Mouse (Mus musculus) neutrophil, adult 5-6 weeks (primary cell): Measurements from ENCODE around the gene Tbk1. TPM values are rescaled to one million over a fixed set of nuclear protein-coding genes. Genes with fewer than 3 reads are reported as not detected.

Experiments used
- ATAC-seq: fragments of 151-379, 151-347 bp; 2 replicates; pipeline ENCODE4 v1.8.0; 2017; ENCODE audit warnings: mild to moderate bottlenecking, moderate TSS enrichment; ENCODE audit not compliant: insufficient number of reproducible peaks, poor library complexity, low FRiP score, severe bottlenecking; ENCODE audit errors: extremely low read depth
- total RNA-seq: library from RNA; stranded (forward); fragments of 200-1000 nt; gene quantifications from 2 replicates; pipeline ENCODE4 v1.2.3, GENCODE M21; 2017

The Tbk1 gene
- total RNA-seq, 1 experiment from 2014 or later: 134 TPM

DNA sequence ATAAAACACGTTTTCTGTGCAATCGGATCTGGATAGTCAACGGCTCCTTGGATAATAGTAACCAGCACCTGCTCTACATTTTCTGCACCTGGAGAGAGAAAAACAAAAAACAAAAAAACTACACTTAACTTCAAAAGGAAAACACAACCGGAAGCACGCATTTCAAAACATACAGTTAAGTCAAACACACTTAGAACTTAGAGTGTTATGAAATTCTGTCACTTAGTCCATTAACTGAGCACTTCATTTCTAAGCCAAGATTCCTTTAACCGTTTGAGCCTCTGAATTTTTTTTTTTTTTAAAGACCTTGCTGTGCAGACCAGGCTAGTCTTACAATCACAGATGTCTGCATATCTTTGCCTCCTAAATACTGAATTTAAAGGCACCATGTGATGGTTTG lies 14.7 kb upstream of the Tbk1 start:
- ATAC-seq: no peak

DNA sequence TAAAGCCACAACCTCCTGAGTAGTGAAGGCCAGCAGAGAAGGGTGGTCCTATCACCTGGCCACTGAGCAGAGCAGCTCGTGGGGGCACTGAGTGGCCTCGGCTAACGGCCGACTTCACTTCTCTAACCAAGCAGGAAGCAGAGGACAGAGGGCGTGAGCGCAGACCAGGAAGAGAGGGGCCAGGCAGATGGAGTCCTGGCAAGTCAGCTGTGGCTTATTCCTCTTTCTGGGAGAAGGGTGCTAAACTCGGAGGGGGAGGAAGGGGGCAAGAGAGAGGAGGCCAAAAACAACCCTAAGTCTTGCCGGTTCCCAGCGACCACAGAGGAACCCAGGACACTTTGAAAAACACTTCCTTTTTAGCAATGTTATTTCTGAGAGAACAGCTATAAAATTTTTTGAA lies 10.0 kb upstream of the Tbk1 start:
- no peak for ATAC-seq

DNA sequence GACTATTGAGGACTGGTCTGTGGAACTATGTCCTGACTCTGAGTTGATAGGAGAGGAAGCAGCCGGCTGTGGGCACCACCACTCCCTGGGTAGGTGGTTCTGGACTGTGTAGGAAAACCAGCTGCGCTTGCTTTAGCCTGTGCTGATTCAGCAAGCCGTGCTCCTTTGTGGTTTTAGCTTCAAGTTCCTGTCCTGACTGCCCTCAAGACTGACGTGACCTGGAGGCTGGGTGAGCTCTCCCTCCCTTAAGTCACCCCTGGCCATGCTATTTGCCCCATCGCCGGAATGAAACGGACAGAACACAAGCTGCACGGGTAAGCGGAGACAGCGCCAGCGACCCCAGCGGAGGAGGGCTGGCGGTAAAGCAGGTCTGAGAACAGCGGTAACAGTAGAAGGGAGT lies 4.5 kb upstream of the Tbk1 start:
- 0 out of 2 replicates have a peak, but pooled peaks have one; percentile 21 for ATAC-seq

DNA sequence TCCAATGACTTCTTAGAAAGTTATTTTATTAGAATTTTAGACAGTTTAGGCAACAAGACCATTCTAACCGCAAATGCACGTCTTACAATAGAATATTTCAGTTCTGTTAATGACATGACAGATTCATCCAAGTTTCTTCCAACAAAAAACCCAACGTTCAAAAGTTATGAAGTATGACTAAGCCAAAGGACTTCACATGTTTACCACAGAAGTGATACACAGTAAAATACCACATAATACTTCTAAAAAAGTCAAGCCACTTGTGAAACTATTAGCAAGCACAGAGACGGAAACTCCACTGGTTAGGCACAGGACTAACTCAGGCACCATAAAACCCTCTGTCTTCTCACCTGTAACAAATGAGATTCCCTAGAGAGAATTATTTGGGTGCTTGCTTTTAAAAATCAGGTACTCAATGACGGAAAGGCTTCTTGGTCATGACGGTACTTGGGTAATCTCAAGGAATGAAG lies 819 bp upstream of the Tbk1 start:
- no peak for ATAC-seq

DNA sequence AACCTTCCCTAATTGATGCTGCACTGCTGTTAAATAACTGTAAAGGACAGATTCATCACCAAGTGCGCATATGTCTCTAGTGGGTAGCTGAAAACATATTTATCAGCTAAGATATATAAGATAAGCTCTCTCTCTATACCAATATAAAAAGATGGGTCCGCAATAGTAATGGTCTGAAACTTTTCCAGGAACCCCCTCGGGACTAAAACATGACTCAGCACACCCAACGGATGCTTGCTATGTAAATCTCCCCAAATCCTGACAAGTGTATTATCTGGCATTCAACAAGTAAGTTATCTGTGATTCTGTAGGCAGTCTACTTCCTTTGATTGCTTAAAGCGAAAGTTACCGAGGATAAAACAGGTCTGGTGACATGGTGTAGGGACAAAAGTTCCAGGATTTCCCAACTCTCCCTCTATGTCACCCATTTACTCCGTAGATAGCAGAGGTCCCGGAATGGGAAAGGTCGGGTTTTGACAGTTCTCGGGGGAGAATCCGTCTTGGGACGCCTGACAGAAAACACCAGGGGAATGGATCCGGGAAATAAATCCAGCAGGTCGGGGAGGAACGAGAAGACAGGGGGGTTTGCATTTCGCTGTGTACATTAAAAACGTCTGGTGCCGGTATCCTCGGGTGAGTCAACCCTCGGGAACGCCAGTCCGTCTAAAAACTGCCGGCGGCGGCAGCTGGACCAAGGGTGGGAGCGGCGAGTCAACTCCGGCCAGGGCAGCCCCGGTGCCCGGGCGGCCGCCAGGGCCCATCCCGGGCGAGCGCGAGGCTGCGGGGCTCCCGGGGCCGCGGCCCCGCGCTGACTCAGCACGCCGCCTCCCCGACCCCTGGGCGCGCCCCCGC lies 570 bp downstream of the Tbk1 start:
- no peak for ATAC-seq

DNA sequence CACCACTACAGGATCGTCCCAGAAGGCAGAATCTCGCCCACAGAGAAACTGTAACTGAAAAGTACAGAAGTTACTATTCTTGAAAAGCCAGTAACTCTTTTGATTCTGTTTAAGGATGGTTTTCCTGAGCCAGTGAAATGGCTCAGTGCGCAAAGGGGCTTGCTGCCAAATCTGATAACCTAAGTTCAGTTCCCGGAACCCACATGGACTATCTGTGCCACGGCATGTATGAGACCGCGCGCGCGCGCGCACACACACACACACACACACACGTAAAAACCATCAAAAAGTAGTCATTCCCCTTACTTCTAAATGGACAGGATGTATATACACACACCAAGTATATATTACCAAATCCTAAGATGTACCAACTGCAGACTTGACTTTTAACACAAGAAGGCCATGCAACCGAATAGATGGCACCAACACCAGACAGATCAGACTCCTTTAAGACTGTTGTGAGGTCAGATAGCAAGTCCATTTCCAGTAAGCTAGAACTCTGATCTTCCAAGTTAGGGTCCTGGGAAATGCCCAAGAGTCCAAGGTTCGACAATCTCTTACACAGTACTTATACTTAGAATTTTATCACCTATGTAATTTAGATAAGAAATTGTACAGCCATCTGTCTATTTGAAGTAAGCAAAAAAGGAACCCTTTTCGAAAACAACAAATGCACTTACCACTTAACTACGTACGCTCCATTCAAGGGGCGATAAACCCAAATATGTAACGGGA lies 1.4 kb downstream of the Tbk1 start:
- no peak for ATAC-seq

DNA sequence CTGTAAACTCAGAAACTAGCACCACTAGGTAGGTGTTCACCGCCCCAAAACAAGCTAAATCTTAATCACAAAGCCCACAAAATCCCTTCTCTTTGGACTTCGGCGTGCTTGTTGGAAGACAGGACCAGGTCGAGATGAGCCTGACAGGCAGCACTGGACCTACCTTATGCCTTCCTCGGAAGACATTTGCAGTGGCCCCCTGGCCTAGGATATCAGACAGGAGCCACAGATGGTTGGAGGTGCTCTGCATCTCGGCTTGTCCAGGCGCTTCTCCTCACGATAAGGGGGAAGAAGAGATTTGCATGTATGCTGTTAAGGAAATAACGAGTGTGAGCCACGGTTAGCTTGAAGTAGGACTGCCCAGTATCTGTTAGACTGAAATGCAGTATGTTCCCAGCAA lies 2.6 kb downstream of the Tbk1 start:
- no peak for ATAC-seq

DNA sequence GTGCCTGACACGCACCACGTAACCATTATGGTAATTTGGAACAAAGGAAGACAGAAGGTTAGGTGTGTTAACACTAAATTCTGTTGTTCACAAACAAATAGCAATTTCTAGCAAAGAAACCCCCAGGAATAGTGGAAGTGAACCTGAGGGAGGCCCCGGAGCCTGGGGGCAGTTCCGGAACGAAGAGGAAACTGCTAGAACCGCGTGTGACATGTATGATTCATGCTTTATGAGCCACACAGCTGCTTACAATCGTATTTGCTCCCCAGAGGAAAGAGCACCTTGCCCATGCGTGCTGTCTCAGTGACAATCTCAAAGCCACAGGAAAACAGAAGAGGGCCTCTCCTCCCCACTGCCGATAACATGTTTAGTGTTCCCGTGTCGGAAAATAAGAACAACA lies 3.6 kb downstream of the Tbk1 start:
- peak; percentile 67 for ATAC-seq

DNA sequence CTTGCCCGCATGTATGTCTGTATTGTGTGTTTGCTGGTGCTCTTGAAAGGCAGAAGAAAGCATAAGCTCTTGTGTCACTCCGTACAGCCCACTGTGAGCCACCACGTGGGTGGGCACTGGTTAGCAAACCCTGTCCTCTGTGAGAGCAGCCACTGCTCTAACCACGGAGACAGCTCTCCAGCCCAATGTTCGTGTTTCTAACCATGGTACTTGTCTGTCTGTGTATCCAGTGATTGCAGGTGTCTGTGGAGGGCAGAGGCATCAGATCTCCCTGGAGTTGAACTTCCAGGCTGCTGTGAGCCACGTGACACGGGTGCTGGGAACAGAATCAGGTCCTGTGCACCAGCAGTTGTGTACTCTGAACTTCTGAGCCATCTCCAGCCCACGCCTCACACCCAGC lies 4.3 kb downstream of the Tbk1 start:
- no peak for ATAC-seq

DNA sequence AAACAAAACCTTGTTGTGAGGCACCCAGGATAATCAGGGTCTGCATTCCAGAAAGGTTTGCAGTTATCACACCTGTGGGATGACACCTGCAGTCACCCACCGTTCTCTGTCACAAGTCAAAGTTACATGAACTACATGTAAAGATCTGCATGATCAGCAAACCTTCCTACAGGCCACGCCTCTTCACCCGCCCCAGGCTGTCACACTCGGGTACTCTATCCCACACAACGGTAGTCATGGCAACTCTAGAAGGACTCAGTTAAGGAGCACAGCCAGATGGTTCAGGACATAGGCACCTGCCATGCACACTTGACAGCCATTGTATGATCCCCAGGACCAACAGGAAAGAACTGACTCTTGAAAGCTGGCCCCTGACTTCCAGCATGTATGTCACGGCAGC lies 5.2 kb downstream of the Tbk1 start:
- no peak for ATAC-seq

DNA sequence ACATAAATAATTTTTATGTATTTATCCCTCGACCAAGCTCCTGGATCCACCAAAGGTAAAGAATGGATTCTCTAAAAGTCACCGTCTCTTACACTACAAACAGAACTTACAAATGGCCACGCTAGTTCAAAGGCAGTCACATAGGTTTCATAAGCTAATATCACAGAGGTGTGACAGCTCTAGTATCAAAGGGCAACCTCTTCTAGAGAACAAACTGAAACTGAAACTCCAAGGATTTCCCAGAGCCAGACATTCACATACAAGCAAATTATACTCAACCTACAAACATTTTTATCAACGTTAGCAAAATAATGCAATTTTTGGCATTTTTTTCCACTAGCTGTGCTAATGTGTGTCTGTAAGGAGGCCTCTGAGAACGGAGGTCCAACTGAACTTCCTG lies 6.2 kb downstream of the Tbk1 start:
- ATAC-seq: no peak

DNA sequence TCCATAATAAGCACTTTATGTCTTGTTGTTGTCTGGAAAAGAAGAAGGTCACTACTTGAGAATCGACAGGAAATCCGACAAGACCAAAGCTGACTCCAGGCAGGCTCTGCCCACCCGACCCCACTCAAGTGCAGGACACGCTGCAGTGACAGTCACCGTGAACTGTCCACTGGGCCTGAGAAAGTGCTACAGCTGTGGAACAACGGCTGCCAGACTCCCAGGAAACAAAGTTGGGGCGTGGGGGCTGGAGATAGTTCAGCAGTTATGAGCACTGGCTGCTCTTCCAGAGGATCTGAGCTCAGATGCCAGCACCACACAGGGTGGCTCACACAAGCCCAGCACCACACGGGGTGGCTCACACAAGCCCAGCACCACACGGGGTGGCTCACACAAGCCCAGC lies 10.2 kb downstream of the Tbk1 start:
- no peak for ATAC-seq

DNA sequence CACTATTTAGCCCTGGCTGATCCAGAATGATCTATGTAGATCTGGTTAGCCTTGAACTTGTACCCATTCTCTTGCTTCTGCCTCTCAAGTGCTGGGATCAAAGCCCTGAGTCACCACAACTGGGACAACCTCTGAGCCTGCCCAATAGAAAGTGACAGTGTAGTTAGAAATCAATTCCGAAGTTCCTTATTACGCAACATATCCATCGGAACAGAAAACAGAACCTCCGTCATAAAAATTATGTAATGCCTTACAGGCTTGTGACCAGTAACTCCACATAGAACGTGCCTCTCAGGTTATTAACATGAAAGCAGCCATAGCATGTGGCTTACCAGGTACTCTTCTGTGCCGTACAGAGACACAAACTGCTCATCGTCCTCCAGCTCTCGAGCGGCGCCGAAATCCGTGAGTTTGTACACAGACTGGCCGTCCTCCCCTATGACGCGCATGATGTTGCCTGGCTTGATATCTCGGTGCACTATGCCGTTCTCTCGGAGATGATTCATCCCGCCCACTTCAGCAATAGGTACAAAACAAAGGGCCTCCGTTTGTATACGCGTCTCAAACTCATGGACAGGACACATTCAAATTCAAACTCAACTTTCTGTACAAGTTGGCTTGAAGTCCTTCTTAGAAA lies 15.0 kb downstream of the Tbk1 start:
- ATAC-seq: peak; percentile 36; the same call in 1 of the 2 replicates

DNA sequence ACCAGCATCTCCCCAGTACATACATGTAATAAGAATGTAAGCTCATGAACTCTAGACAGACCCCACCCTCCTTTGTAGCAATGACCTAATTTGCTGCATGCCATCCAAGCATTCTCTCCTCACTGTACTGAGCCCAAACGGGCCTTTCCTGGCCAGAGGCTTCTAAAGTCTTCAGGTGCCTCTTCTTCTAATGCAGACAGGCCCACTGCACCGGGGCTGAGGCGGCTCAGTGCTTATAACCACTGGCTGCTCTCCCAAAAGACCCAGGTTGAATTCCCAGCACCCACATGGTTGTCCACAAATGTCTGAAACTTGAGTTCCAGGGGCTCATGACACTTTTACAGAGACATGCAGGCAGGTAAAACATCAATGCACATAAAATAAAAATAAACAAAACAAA lies 15.6 kb downstream of the Tbk1 start:
- ATAC-seq: no peak

DNA sequence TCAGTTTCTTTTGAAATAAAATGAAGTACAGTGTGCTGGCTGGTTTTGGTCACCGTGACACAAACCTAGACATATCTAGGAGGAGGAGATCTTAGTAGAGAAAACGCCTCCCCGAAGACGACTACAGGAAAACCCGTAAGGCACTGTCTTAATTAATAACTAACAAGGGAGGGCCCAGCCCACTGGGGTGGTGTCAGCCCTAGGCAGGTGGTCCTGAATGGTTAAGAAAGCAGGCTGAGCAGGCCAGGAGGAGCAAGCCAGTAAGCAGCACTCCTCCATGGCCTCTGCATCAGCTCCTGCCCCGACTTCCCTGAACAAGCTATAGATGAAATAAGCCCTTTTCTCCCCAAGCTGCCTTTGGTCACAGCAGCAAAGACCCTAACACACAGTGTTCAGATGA lies 16.8 kb downstream of the Tbk1 start:
- ATAC-seq: no peak

DNA sequence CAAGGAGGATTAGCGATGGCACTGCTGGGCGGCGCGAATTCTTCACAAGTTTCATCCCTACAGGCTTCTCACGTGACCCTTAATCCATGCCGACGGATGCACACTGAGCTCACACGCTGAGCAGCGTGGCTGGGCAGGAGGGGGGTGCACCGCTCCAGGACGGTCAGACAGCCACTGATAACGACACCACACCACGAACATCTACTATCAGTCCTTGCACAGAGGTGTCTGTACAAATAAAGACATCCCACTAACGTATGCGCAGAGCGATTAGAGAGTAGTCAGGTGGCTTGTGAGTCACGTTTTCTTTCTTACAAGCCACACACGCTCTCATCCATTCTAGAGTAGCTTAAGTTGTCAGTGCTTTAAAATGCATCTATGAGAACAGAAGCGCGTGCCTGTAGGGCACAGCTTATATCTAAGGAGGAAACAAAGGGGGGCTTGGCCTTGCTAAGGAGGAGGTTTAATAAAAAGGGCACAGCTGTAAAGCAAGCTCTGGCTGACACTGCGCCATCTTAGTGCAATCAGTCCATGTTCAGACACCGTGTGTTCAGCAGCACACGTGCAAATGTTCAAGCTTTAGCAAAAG lies 17.5 kb downstream of the Tbk1 start:
- ATAC-seq: no peak

DNA sequence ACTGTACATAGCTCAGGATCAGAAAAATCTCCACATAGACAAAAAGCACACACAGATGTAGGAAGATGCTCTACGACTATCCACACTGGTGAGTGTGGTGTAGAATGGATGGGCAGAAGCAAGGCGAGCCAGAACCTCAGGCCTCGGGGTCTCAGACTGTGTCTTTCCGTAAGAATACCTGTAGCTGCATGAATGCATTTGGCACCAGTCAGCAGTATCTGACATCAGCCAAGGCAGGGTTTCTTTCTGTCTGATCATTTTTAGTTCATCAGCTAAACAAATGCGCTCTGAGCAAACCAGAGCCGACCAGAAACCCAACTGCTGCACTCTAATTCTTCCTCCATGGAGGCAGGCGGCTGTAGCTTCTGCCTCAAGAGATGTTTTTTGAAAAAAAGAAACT lies 18.1 kb downstream of the Tbk1 start:
- ATAC-seq: no peak

DNA sequence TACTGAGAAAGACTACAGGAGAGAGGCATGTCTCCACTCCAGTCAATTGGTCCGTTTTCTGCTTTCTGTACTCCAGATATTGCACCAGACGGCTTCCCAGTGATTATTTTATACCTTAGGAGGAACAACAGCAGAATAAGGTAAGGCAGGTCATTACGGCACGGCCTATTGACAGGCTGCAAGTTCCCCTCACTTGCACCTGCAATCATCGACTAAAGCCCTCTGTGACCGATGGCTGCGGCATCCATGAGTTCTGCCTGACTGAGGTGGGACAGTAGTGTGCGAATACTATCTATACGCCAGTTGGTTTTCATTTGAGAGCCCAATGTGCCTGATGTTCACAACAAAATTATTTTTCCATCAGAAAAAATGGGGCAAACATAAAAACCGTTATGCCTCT lies 18.6 kb downstream of the Tbk1 start:
- ATAC-seq: no peak

DNA sequence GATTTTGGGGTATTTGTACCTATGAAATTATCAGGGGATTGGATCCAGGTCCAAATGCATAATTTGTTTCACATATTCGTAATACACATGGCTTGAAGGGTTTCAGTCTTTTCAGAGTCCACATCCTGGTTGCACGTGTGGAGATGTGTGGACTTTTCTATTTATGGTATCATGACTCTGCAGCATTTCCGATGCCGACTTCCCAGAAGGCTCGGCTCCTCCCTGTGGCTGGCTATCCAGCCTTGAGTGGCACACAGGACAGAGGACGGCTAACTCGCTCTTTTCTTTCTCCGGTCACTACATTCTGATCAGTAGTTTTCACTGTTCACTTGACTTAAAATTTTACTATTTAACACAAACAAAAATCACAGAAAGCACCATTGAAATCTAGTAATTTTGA lies 22.1 kb downstream of the Tbk1 start:
- ATAC-seq: no peak

DNA sequence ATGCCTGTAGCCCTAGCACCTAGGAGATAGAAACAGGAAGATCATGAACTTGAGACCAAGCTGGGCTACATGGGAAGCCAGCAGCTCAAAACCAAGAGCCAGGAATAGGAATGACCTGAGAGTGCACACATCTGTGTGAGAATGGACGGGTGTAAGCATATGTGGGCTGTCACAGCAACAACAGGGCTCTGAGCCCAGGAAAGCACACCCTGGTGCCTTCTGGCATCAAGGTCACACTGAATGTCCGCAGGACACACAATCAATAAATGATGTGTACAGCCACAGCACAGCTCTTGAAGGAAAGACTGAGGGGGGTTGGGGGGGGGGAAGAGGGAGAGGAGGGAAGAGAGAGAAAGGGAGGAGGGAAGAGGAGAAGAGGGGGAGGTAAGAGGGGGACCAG lies 28.4 kb downstream of the Tbk1 start:
- ATAC-seq: no peak
